Mouse (Mus musculus) MEL (cell line): ENCODE results near the gene Rps5. TPM values are rescaled to one million over a fixed set of nuclear protein-coding genes. Genes with fewer than 3 reads are reported as not detected.

ENCODE experiments used
- DNase-seq: peaks from one replicate; pipeline ENCODE4 v3.0.0; 2011; ENCODE audit warnings: low read depth, low spot score
- H3K27ac ChIP-seq: 2 replicates; pipeline ENCODE4 v1.5.1; 2012; ENCODE audit warnings: low read depth, mild to moderate bottlenecking, control low read depth, low read length, moderate library complexity; ENCODE audit not compliant: control insufficient read depth
- H3K27me3 ChIP-seq, 2 experiments: fragments of 150-350 bp in 1 of 2; sonication (generic) in 1 of 2; 2 replicates each; pipeline ENCODE4 v1.6.1; 2012; ENCODE audit warnings: low read length in 2 of 2, mild to moderate bottlenecking in 2 of 2, improper control_type of control experiment in 1 of 2, moderate library complexity in 1 of 2; ENCODE audit not compliant: insufficient read depth in 2 of 2, control insufficient read depth in 1 of 2
- H3K36me3 ChIP-seq, 2 experiments: 2 replicates each; pipeline ENCODE4 v1.6.1; 2012 to 2014; ENCODE audit warnings: low read length in 2 of 2, improper control_type of control experiment in 1 of 2, inconsistent platforms in 1 of 2, mild to moderate bottlenecking in 1 of 2; ENCODE audit not compliant: insufficient read depth in 2 of 2, control insufficient read depth in 1 of 2
- H3K4me1 ChIP-seq, 2 experiments: fragments of 150-350 bp in 1 of 2; sonication (generic) in 1 of 2; 2 replicates each; pipeline ENCODE4 v1.6.1; 2012; ENCODE audit warnings: low read length in 2 of 2, improper control_type of control experiment in 1 of 2, mild to moderate bottlenecking in 1 of 2; ENCODE audit not compliant: insufficient read depth in 2 of 2, control insufficient read depth in 1 of 2
- H3K4me3 ChIP-seq, 2 experiments: fragments of 150-350 bp in 1 of 2; sonication (generic) in 1 of 2; 2 replicates each; pipeline ENCODE4 v1.5.1; 2012; ENCODE audit warnings: low read depth in 2 of 2, low read length in 2 of 2, mild to moderate bottlenecking in 2 of 2, moderate library complexity in 2 of 2, control low read depth in 1 of 2, improper control_type of control experiment in 1 of 2; ENCODE audit not compliant: control insufficient read depth in 1 of 2, insufficient read depth in 1 of 2
- H3K79me2 ChIP-seq: 2 replicates; pipeline ENCODE4 v1.6.1; 2012; ENCODE audit warnings: mild to moderate bottlenecking, low read length, moderate library complexity; ENCODE audit not compliant: control insufficient read depth, poor library complexity, insufficient read depth
- H3K9ac ChIP-seq: 2 replicates; pipeline ENCODE4 v1.6.1; 2012; ENCODE audit warnings: low read depth, mild to moderate bottlenecking, control low read depth, low read length, moderate library complexity; ENCODE audit not compliant: control insufficient read depth, poor library complexity, severe bottlenecking
- H3K9me3 ChIP-seq: fragments of 150-350 bp; sonication (generic); replicated peaks from 2 replicates; pipeline ENCODE4 v1.6.1; 2012; ENCODE audit warnings: mild to moderate bottlenecking, low read length, improper control_type of control experiment, moderate library complexity; ENCODE audit not compliant: insufficient read depth
- CHD1 ChIP-seq: IDR thresholded peaks from 2 replicates; pipeline ENCODE4 v1.6.1; 2012; ENCODE audit warnings: low read depth, mild to moderate bottlenecking, inconsistent platforms, low read length, improper control_type of control experiment
- CHD2 ChIP-seq: IDR thresholded peaks from 2 replicates; pipeline ENCODE4 v1.6.1; 2011; ENCODE audit warnings: low read length, improper control_type of control experiment
- CTCF ChIP-seq, 3 experiments: IDR thresholded peaks in 2 of 3; conservative IDR thresholded peaks in 1 of 3; 2 replicates each; pipeline ENCODE4 v1.5.1; 2011 to 2012; ENCODE audit warnings: low read length in 3 of 3, low read depth in 2 of 3, mild to moderate bottlenecking in 2 of 3, improper control_type of control experiment in 1 of 3, inconsistent platforms in 1 of 3, mixed read lengths in 1 of 3, moderate library complexity in 1 of 3; ENCODE audit not compliant: control insufficient read depth in 1 of 3, insufficient read depth in 1 of 3, poor library complexity in 1 of 3, severe bottlenecking in 1 of 3
- E2F4 ChIP-seq: IDR thresholded peaks from 2 replicates; pipeline ENCODE4 v1.6.1; 2011; ENCODE audit warnings: low read depth, low read length, improper control_type of control experiment, borderline replicate concordance
- ELF1 ChIP-seq: IDR thresholded peaks from 2 replicates; pipeline ENCODE4 v1.6.1; 2014; ENCODE audit warnings: low read depth, mild to moderate bottlenecking, inconsistent platforms, low read length, improper control_type of control experiment, moderate library complexity
- ETS1 ChIP-seq: IDR thresholded peaks from 2 replicates; pipeline ENCODE4 v1.6.1; 2012; ENCODE audit warnings: low read depth, mild to moderate bottlenecking, inconsistent platforms, low read length, improper control_type of control experiment, moderate library complexity
- GABPA ChIP-seq: IDR thresholded peaks from 2 replicates; pipeline ENCODE4 v1.6.1; 2012; ENCODE audit warnings: low read depth, mild to moderate bottlenecking, inconsistent platforms, low read length, improper control_type of control experiment, moderate library complexity
- GATA1 ChIP-seq: IDR thresholded peaks from 2 replicates; pipeline ENCODE4 v1.6.1; 2011; ENCODE audit warnings: low read depth, low read length, improper control_type of control experiment
- HCFC1 ChIP-seq: IDR thresholded peaks from 2 replicates; pipeline ENCODE4 v1.6.1; 2012; ENCODE audit warnings: low read depth, mild to moderate bottlenecking, inconsistent platforms, low read length, improper control_type of control experiment, moderate library complexity
- JUND ChIP-seq: IDR thresholded peaks from 2 replicates; pipeline ENCODE4 v1.6.1; 2011; ENCODE audit warnings: low read depth, mild to moderate bottlenecking, improper control_type of control experiment, low read length
- KAT2A ChIP-seq: conservative IDR thresholded peaks from 2 replicates; pipeline ENCODE4 v1.6.1; 2012; ENCODE audit warnings: low read depth, low read length, improper control_type of control experiment, inconsistent platforms
- MAFK ChIP-seq: IDR thresholded peaks from 2 replicates; pipeline ENCODE4 v1.6.1; 2011; ENCODE audit warnings: low read depth, mild to moderate bottlenecking, low read length, improper control_type of control experiment, borderline replicate concordance
- MAX ChIP-seq: IDR thresholded peaks from 2 replicates; pipeline ENCODE4 v1.6.1; 2011; ENCODE audit warnings: low read length, improper control_type of control experiment
- MAZ ChIP-seq: IDR thresholded peaks from 2 replicates; pipeline ENCODE4 v1.6.1; 2012; ENCODE audit warnings: low read depth, mild to moderate bottlenecking, inconsistent platforms, low read length, improper control_type of control experiment
- MXI1 ChIP-seq: IDR thresholded peaks from 2 replicates; pipeline ENCODE4 v1.6.1; 2011; ENCODE audit warnings: mild to moderate bottlenecking, low read depth, low read length, improper control_type of control experiment
- MYC ChIP-seq: IDR thresholded peaks from 2 replicates; pipeline ENCODE4 v1.6.1; 2011; ENCODE audit warnings: low read depth, mild to moderate bottlenecking, low read length, improper control_type of control experiment, moderate library complexity
- NELFE ChIP-seq: IDR thresholded peaks from 2 replicates; pipeline ENCODE4 v1.6.1; 2011; ENCODE audit warnings: low read depth, low read length, improper control_type of control experiment
- NRF1 ChIP-seq: IDR thresholded peaks from 2 replicates; pipeline ENCODE4 v1.6.1; 2014; ENCODE audit warnings: low read depth, mild to moderate bottlenecking, inconsistent platforms, low read length, improper control_type of control experiment, moderate library complexity; ENCODE audit not compliant: poor library complexity, insufficient read depth, severe bottlenecking
- POLR2A ChIP-seq, 2 experiments: IDR thresholded peaks; 2 replicates each; pipeline ENCODE4 v1.6.1; 2011 to 2012; ENCODE audit warnings: low read length in 2 of 2, mild to moderate bottlenecking in 2 of 2, control low read depth in 1 of 2, improper control_type of control experiment in 1 of 2, low read depth in 1 of 2, moderate library complexity in 1 of 2; ENCODE audit not compliant: control insufficient read depth in 1 of 2, insufficient read depth in 1 of 2, poor library complexity in 1 of 2
- POLR2AphosphoS2 ChIP-seq: IDR thresholded peaks from 2 replicates; pipeline ENCODE4 v1.6.1; 2011; ENCODE audit warnings: low read length, improper control_type of control experiment
- RCOR1 ChIP-seq: IDR thresholded peaks from 2 replicates; pipeline ENCODE4 v1.6.1; 2012; ENCODE audit warnings: low read depth, mild to moderate bottlenecking, inconsistent platforms, low read length, improper control_type of control experiment
- SIN3A ChIP-seq: IDR thresholded peaks from 2 replicates; pipeline ENCODE4 v1.6.1; 2012; ENCODE audit warnings: low read length, improper control_type of control experiment, inconsistent platforms
- SMC3 ChIP-seq: IDR thresholded peaks from 2 replicates; pipeline ENCODE4 v1.6.1; 2011; ENCODE audit warnings: low read depth, low read length, improper control_type of control experiment
- TBP ChIP-seq: IDR thresholded peaks from 2 replicates; pipeline ENCODE4 v1.8.0; 2011; ENCODE audit warnings: low read depth, low read length, improper control_type of control experiment
- TCF12 ChIP-seq: IDR thresholded peaks from 2 replicates; pipeline ENCODE4 v1.6.1; 2014; ENCODE audit warnings: low read depth, mild to moderate bottlenecking, inconsistent platforms, low read length, improper control_type of control experiment, moderate library complexity
- ZC3H11A ChIP-seq: IDR thresholded peaks from 2 replicates; pipeline ENCODE4 v1.6.1; 2012; ENCODE audit warnings: low read depth, mild to moderate bottlenecking, inconsistent platforms, low read length, improper control_type of control experiment
- ZNF384 ChIP-seq: IDR thresholded peaks from 2 replicates; pipeline ENCODE4 v1.6.1; 2012; ENCODE audit warnings: low read depth, mild to moderate bottlenecking, inconsistent platforms, low read length, improper control_type of control experiment
- polyA plus RNA-seq, 2 experiments: library from polyadenylated mRNA; stranded (reverse) in 1 of 2; unstranded in 1 of 2; fragments of >175 nt in 1 of 2; fragments of >200 nt in 1 of 2; gene quantifications; 2 replicates each; pipeline versions ENCODE4 v1.2.1 to v1.2.4; 2012; ENCODE audit warnings: low replicate concordance in 2 of 2, low read depth in 1 of 2; ENCODE audit not compliant: insufficient read length in 2 of 2, insufficient read depth in 1 of 2, missing spikeins in 1 of 2
- total RNA-seq: library from RNA; depleted of rRNA; stranded (reverse); fragments of 300-350 nt; gene quantifications from 2 replicates; pipeline ENCODE4 v1.2.3, GENCODE M21; 2012

The Rps5 gene
- total and polyA plus RNA-seq, 3 experiments, result 960 to 4,196 (median 2,915) TPM

DNA sequence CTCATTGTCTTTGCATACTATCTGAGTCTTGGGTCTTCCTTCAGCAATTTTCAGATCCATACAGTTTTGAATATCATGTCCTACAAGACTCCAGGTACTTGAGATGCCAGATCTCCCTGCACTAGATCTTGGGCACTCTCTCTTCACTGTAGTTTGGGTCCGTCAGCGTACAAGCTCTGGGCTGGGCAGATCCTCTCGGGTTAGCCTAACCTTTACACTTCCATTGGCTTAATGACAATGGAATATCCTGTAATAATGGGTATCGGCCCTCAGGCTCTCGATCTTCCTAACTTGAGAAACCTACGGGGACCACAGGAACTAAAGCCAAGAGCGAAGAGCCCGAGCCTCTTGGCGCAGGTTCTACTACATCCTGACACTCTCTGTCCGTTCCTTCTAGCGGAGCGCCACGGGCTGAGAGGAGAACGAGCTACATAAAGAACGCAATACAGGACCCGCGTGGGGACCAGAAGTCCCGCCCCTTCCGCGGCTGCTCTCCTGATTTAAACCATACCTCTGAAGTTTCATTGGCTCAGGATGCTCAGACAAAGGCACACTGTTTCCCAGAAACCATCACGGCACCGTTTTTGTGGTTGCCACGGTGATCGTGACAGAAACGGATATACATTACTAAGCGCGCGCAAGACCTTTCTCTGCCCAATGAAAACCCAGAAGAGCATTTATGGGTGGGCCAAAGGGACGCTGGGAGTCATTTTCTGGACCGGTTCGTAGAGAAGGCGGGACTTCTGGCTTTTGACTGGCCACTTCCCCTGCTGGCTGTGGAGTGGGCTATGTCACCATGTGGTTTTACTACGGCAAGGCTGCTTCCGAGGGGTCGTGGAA, 27.2 kb downstream of the Rps5 start:
- peak; percentile 95 for DNase-seq

DNA sequence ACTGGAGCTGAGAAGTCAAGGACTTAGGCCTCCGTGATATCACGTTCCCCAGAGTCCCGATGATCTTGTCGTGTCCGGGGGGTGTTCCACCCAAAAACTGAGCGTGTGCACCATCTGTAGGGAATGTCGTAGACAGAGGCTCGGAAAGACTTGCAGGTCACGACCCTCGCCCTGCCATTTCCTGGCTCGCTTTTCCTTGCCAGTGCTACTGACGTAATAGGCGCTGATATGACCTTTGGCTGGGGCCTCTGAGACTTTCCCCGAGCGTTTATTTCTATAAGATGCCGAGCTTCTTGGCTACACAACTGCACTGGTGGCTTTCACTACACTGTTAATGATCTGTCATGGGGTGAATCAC, 27.8 kb downstream of the Rps5 start:
- H3K9ac ChIP-seq, result peak overlapping the region; percentile 83
- peak overlapping the region; percentile 68 for H3K27ac ChIP-seq
- H3K36me3 ChIP-seq, result peaks cover 0 to 4% of the 10 kb centered on the region in 2 experiments; a peak in 2 of 4 replicates
- H3K79me2 ChIP-seq, result no peaks in the 10 kb centered on the region; the same call in 1 of the 2 replicates
- H3K9me3 ChIP-seq, result no peaks in the 10 kb centered on the region
- peak overlapping the region; percentile 55 to 80 for H3K4me3 ChIP-seq
- DNase-seq, result no peak
- TF ChIP-seq ETS1, result no peak
- TF ChIP-seq, all 39 proteins: peak for 0
- H3K27me3 ChIP-seq, result no peaks in the 10 kb centered on the region; a peak in 1 of 4 replicates
- peaks cover 0 to 14% of the 10 kb centered on the region in 2 experiments; a peak in 2 of 4 replicates for H3K4me1 ChIP-seq

More for the DNA sequence above, 27.2 kb downstream of the Rps5 start:
- Histone ChIP-seq H3K27me3 (no peaks in the 10 kb centered on the region; a peak in 1 of 4 replicates), H3K9ac (peak overlapping the region; percentile 83), H3K27ac (peak overlapping the region; percentile 68), H3K36me3 (no peaks in the 10 kb centered on the region), H3K79me2 (no peaks in the 10 kb centered on the region; the same call in 1 of the 2 replicates), H3K9me3 (no peaks in the 10 kb centered on the region), H3K4me3 (peak overlapping the region; percentile 70 to 80), H3K4me1 (peaks cover 0 to 14% of the 10 kb centered on the region in 2 experiments; a peak in 2 of 4 replicates)
- no peak for TF ChIP-seq MAFK
- no peak for TF ChIP-seq CHD2
- TF ChIP-seq GABPA, result no peak
- TF ChIP-seq MAX, result peak; percentile 74
- TF ChIP-seq MYC, result peak; percentile 88
- peak; percentile 57 for TF ChIP-seq POLR2AphosphoS2
- peak; percentile 78; the same call in 1 of the 2 replicates for TF ChIP-seq E2F4
- no peak for TF ChIP-seq ETS1
- TF ChIP-seq HCFC1, result peak; percentile 81
- peak; percentile 88 for TF ChIP-seq MXI1
- TF ChIP-seq TCF12, result no peak; the same call in 1 of the 2 replicates
- TF ChIP-seq TBP, result 0 out of 2 replicates have a peak, but pooled peaks have one; percentile 60
- peak; percentile 35; the same call in 1 of the 2 replicates for TF ChIP-seq KAT2A
- peak; percentile 64 for TF ChIP-seq ELF1
- TF ChIP-seq ZC3H11A, result no peak
- no peak for TF ChIP-seq CTCF (IDR thresholded peaks at IDR 0.05 in 2 of 3, conservative IDR thresholded peaks at IDR 0.05 in 1 of 3; ENCODE audit: control insufficient read depth in 1 of 3, insufficient read depth in 1 of 3, low read depth in 2 of 3, low read length in 3 of 3, poor library complexity in 1 of 3, severe bottlenecking in 1 of 3)
- no peak for TF ChIP-seq ZNF384
- no peak for TF ChIP-seq RCOR1
- TF ChIP-seq MAZ, result no peak
- TF ChIP-seq GATA1, result no peak
- TF ChIP-seq POLR2A (IDR thresholded peaks at IDR 0.05; ENCODE audit: control insufficient read depth in 1 of 2, insufficient read depth in 1 of 2, low read depth in 1 of 2, low read length in 2 of 2, poor library complexity in 1 of 2), result peak in 1 of 2 experiments; percentile 86; a peak in 3 of 4 replicates
- TF ChIP-seq JUND, result no peak
- TF ChIP-seq SMC3, result no peak
- no peak for TF ChIP-seq CHD1
- peak; percentile 54 for TF ChIP-seq NELFE
- TF ChIP-seq SIN3A, result peak; percentile 83
- TF ChIP-seq NRF1, result peak; percentile 53; the same call in 1 of the 2 replicates
